ENCODE assay signal across 11 mouse cellular contexts in the genomic region with DNA sequence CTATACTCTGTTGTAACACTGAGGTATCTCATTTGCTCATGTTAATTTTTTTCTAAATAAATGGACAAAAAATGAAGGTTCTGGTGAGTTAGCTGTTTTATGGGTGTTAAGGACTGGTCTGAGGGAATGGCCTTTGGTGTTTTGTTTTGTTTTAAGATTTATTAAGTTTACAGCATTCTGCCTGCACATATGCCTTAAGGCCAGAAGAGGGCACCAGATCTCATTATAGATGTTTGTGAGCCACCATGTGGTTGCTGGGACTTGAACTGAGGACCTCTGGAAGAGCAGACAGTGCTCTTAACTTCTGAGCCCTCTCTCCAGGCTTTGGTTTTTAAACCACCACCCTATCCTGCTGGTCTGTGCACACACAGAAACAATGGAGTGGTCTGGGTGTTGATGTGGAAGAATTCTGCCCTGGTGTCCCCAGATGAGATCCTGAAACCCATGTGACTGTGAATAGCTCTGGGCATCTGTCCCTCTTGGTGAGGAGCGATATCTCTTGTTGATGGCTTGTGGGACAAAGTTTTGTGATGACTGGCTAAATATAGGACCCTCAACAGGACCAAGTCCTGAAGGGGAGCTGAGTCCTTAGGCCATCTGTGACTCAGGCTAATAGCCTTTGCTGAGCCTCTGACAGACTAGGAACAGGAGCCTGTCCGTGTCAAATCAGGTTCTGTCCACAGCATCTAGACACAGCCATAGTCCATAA. TPM values are rescaled to one million over a fixed set of nuclear protein-coding genes. Genes with fewer than 3 reads are reported as not detected.
DNase-seq lines count a peak whose midpoint lies in the region; ATAC-seq and TF ChIP-seq lines count a peak whose summit lies in the region.
"Had no signal": no experiment of that assay in that cellular context is flagged by ENCODE, and none has a peak within 500 bp of the region (broad histone marks: within the 10 kb centered on the region; RNA-seq: fewer than 3 reads in every experiment).

No protein-coding gene starts in this region.

- H3K4me2 ChIP-seq in heart, embryonic 14.5 days (ENCODE audit: low read length), result no peak overlapping the region
- H3K4me2 ChIP-seq in stomach, postnatal 0 days (replicated peaks; ENCODE audit: low read depth), result no peak overlapping the region
- no peak overlapping the region for H3K4me2 ChIP-seq in hindbrain, embryonic 16.5 days (ENCODE audit: low read length)
- H3K4me2 ChIP-seq: hindbrain, embryonic 12.5 days had no signal

- peak; percentile 97 for DNase-seq in heart, adult 11 months
- DNase-seq in heart, postnatal 14 days, result no peak
- peak; percentile 14 for DNase-seq in thymus, adult 2 months
- no peak for DNase-seq in thymus, postnatal 25 days
- DNase-seq in stomach, postnatal 0 days (ENCODE audit: low spot score), result no peak
- DNase-seq in adrenal gland, adult 18-20 months (ENCODE audit: low spot score in 2 of 2), result no peak

- no peak overlapping the region for H3K27ac ChIP-seq in thymus, adult 2 months (ENCODE audit: control insufficient read depth, insufficient read depth, low read length)
- H3K27ac ChIP-seq in heart, embryonic 14.5 days (replicated peaks in 1 of 2; ENCODE audit: control insufficient read depth in 1 of 2, insufficient read depth in 1 of 2, low read depth in 2 of 2, low read length in 2 of 2), result peak overlapping the region; percentile 85 to 86
- H3K27ac ChIP-seq in stomach, postnatal 0 days (replicated peaks), result no peak overlapping the region
- H3K27ac ChIP-seq in hindbrain, embryonic 16.5 days (ENCODE audit: low read depth, low read length), result no peak overlapping the region
- H3K27ac ChIP-seq: hindbrain, embryonic 12.5 days had no signal

- intact Hi-C loops in heart, postnatal 14 days (cut with DNase I), result no loop called here

- no peak for TF ChIP-seq POLR2A in thymus, adult 2 months (IDR thresholded peaks at IDR 0.05; ENCODE audit: control insufficient read depth, extremely low read depth, insufficient read depth, low read length, poor library complexity)

- no peaks in the 10 kb centered on the region for H3K4me1 ChIP-seq in thymus, adult 2 months (replicated peaks; ENCODE audit: control insufficient read depth, insufficient read depth, low read length)
- H3K4me1 ChIP-seq in heart, embryonic 14.5 days (ENCODE audit: control insufficient read depth in 2 of 2, insufficient read depth in 2 of 2, low read length in 2 of 2), result peaks cover 16 to 39% of the 10 kb centered on the region in 2 experiments
- no peaks in the 10 kb centered on the region for H3K4me1 ChIP-seq in stomach, postnatal 0 days (replicated peaks; ENCODE audit: control insufficient read depth, insufficient read depth)
- H3K4me1 ChIP-seq in hindbrain, embryonic 16.5 days (ENCODE audit: control insufficient read depth, insufficient read depth, low read depth, low read length), result peaks cover 8% of the 10 kb centered on the region; the same call in 1 of the 2 replicates

- no peak for TF ChIP-seq EP300 in stomach, postnatal 0 days (optimal IDR thresholded peaks at IDR 0.05)

- H3K9me3 ChIP-seq in heart, embryonic 14.5 days (ENCODE audit: control insufficient read depth, low read length), result no peaks in the 10 kb centered on the region
- no peaks in the 10 kb centered on the region for H3K9me3 ChIP-seq in stomach, postnatal 0 days (ENCODE audit: control insufficient read depth, low read length)
- no peaks in the 10 kb centered on the region for H3K9me3 ChIP-seq in hindbrain, embryonic 16.5 days (ENCODE audit: control insufficient read depth, low read length)
- H3K9me3 ChIP-seq: hindbrain, embryonic 12.5 days had no signal

- H3K9ac ChIP-seq in heart, embryonic 14.5 days (ENCODE audit: low read length), result no peak overlapping the region
- H3K9ac ChIP-seq in stomach, postnatal 0 days (ENCODE audit: low read length), result no peak overlapping the region
- H3K9ac ChIP-seq in hindbrain, embryonic 16.5 days (ENCODE audit: low read depth, low read length), result no peak overlapping the region
- H3K9ac ChIP-seq: hindbrain, embryonic 12.5 days had no signal

- WGBS in thymus, adult 2 months, result 98% methylated on average over 2 of the region's 2 CpGs
- 29% methylated on average over 2 of the region's 2 CpGs for WGBS in heart, embryonic 14.5 days
- WGBS in stomach, postnatal 0 days, result 93% methylated on average over 2 of the region's 2 CpGs
- WGBS in hindbrain, embryonic 16.5 days, result 100% methylated on average over 2 of the region's 2 CpGs

- no peak overlapping the region for H3K4me3 ChIP-seq in thymus, adult 2 months (ENCODE audit: control insufficient read depth, insufficient read depth, low read length)
- no peak overlapping the region for H3K4me3 ChIP-seq in heart, embryonic 14.5 days (ENCODE audit: control insufficient read depth in 1 of 2, insufficient read depth in 1 of 2, low read depth in 1 of 2, low read length in 2 of 2)
- no peak overlapping the region for H3K4me3 ChIP-seq in stomach, postnatal 0 days (ENCODE audit: low read depth, low read length)
- no peak overlapping the region for H3K4me3 ChIP-seq in hindbrain, embryonic 16.5 days (ENCODE audit: low read length)
- H3K4me3 ChIP-seq: erythroblast, embryonic 14.5 days; hindbrain, embryonic 12.5 days had no signal

- no peak for TF ChIP-seq CTCF in thymus, adult 2 months (IDR thresholded peaks at IDR 0.05; ENCODE audit: borderline replicate concordance, control insufficient read depth, extremely low read depth, insufficient read depth, low read length, poor library complexity)
- peak; percentile 71 for TF ChIP-seq CTCF in stomach, postnatal 0 days (IDR thresholded peaks at IDR 0.05; ENCODE audit: low read depth)

- no peaks in the 10 kb centered on the region for H3K27me3 ChIP-seq in thymus, adult 2 months (ENCODE audit: control insufficient read depth, insufficient read depth, low read length)
- no peaks in the 10 kb centered on the region for H3K27me3 ChIP-seq in heart, embryonic 14.5 days (ENCODE audit: control insufficient read depth, insufficient read depth, low read length)
- no peaks in the 10 kb centered on the region for H3K27me3 ChIP-seq in stomach, postnatal 0 days (ENCODE audit: control insufficient read depth, insufficient read depth, low read length)
- no peaks in the 10 kb centered on the region for H3K27me3 ChIP-seq in hindbrain, embryonic 16.5 days (replicated peaks; ENCODE audit: control insufficient read depth, insufficient read depth, low read length)
- H3K27me3 ChIP-seq: hindbrain, embryonic 12.5 days; Patski had no signal

- ATAC-seq in heart, embryonic 14.5 days (ENCODE audit: insufficient number of reproducible peaks, insufficient read depth, low FRiP score, low read depth), result peak; percentile 77
- ATAC-seq in stomach, postnatal 0 days (ENCODE audit: low FRiP score, low TSS enrichment), result no peak
- no peak for ATAC-seq in hindbrain, embryonic 16.5 days
- ATAC-seq: Patski had no signal

- H3K36me3 ChIP-seq in thymus, adult 2 months (ENCODE audit: control insufficient read depth, insufficient read depth, low read length), result peaks cover 16% of the 10 kb centered on the region; the same call in 1 of the 2 replicates
- peaks cover 43% of the 10 kb centered on the region for H3K36me3 ChIP-seq in heart, embryonic 14.5 days (ENCODE audit: control insufficient read depth, insufficient read depth, low read length)
- H3K36me3 ChIP-seq in stomach, postnatal 0 days (ENCODE audit: control insufficient read depth, insufficient read depth, low read length), result peaks cover 17% of the 10 kb centered on the region
- peaks cover 31% of the 10 kb centered on the region for H3K36me3 ChIP-seq in hindbrain, embryonic 16.5 days (ENCODE audit: control insufficient read depth, insufficient read depth, low read length)

RNA-seq across cellular contexts. Expression of a gene that starts 27.1 kb away (rescaled TPM):
- 100 to 1,000 TPM; 238 to 261 TPM for total RNA-seq in heart, postnatal 14 days (2021)
- 105 and 108 TPM in 2 replicates for polyA plus RNA-seq in thymus, adult 2 months (2012; rRNA removed)
- 99.2 and 105 TPM in 2 replicates for polyA plus RNA-seq in heart, embryonic 14.5 days (2014; fragmentation: Nextera tagmentation; extraction: Ambion mirVana)
- polyA plus RNA-seq in stomach, postnatal 0 days (2015; fragmentation: Nextera tagmentation; extraction: Ambion mirVana), result 66.1 and 74.6 TPM in 2 replicates
- 10 to 100 TPM; 21.3 to 32.1 TPM for total RNA-seq in adrenal gland, adult 18-20 months (2021)
- 34.6 and 45.4 TPM in 2 replicates for polyA plus RNA-seq in hindbrain, embryonic 16.5 days (2015; fragmentation: Nextera tagmentation; extraction: Ambion mirVana)

Comparison
In these comparisons a context has a peak if more than half of its experiments do, and no peak if none do; other contexts are left out.
1. DNase-seq: peak in heart, adult 11 months (single experiment) and thymus, adult 2 months (single experiment); none in heart, postnatal 14 days (0 of 2), thymus, postnatal 25 days (single experiment), stomach, postnatal 0 days (single experiment) and adrenal gland, adult 18-20 months (0 of 2).
2. H3K27ac ChIP-seq: peak in heart, embryonic 14.5 days (2 of 2); none in thymus, adult 2 months (single experiment), stomach, postnatal 0 days (single experiment) and hindbrain, embryonic 16.5 days (single experiment).